In the genomic region with DNA sequence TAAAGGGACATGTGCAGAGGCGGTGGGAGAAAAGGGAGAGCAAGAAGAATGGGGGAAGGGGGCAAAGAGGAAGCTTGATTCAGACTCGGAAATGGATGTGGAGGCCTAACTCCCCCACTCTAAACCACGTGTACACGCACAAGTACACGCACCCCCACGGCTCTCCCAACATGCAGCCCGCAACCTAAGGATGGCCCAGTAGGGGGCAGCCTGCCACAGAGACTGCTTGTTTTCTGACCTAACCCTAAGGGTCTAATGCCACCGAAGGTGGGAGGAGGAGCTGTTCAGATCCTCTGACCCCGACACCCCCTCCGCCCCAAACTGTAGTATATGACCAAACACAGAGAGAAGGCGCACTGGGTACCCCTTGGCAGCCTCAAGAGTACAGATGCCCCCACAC, we compare ENCODE assay signal across 8 mouse cellular contexts. TPM values are rescaled to one million over a fixed set of nuclear protein-coding genes. Genes with fewer than 3 reads are reported as not detected.
DNase-seq lines count a peak whose midpoint lies in the region; ATAC-seq lines count a peak whose summit lies in the region.

No protein-coding gene starts in this region.

- H3K4me2 ChIP-seq in limb, embryonic 12.5 days = peak overlapping the region; percentile 87
- peak overlapping the region; percentile 86 for H3K4me2 ChIP-seq in midbrain, embryonic 13.5 days (replicated peaks)
- H3K4me2 ChIP-seq in stomach, embryonic 14.5 days (replicated peaks; ENCODE audit: low read depth, low read length) = peak overlapping the region; percentile 86

- no peak overlapping the region for H3K27ac ChIP-seq in limb, embryonic 12.5 days
- 0 out of 2 replicates have a peak overlapping the region, but pooled peaks have one; percentile 47 for H3K27ac ChIP-seq in midbrain, embryonic 13.5 days
- H3K27ac ChIP-seq in stomach, embryonic 14.5 days (ENCODE audit: low read length) = no peak overlapping the region

- peak; percentile 89 for DNase-seq in heart, adult 11 months
- DNase-seq in heart, postnatal 25 days (ENCODE audit: low spot score) = no peak
- peak; percentile 38 to 42 for DNase-seq in cerebellum, postnatal 36 days
- peak; percentile 58 for DNase-seq in kidney, adult 9 months

- WGBS in limb, embryonic 12.5 days = 5% methylated on average over 11 of the region's 11 CpGs
- 4% methylated on average over 11 of the region's 11 CpGs for WGBS in midbrain, embryonic 13.5 days
- 3% methylated on average over 11 of the region's 11 CpGs for WGBS in stomach, embryonic 14.5 days

- peak overlapping the region; percentile 45 for H3K4me3 ChIP-seq in limb, embryonic 12.5 days (replicated peaks)
- peak overlapping the region; percentile 48 for H3K4me3 ChIP-seq in midbrain, embryonic 13.5 days (replicated peaks)
- H3K4me3 ChIP-seq in stomach, embryonic 14.5 days (ENCODE audit: low read depth, low read length) = peak overlapping the region; percentile 45

- ATAC-seq in granulocyte monocyte progenitor cell, adult 5-6 weeks (replicated peaks; ENCODE audit: poor library complexity, severe bottlenecking) = peak; percentile 80
- ATAC-seq in limb, embryonic 12.5 days (ENCODE audit: insufficient number of reproducible peaks, insufficient read depth, low FRiP score, low TSS enrichment, low read depth) = no peak
- ATAC-seq in midbrain, embryonic 13.5 days = peak; percentile 59
- ATAC-seq in stomach, embryonic 14.5 days (ENCODE audit: insufficient number of reproducible peaks, insufficient read depth, low FRiP score, low read depth) = no peak

- H3K9ac ChIP-seq in limb, embryonic 12.5 days (replicated peaks) = peak overlapping the region; percentile 65
- H3K9ac ChIP-seq in midbrain, embryonic 13.5 days (replicated peaks) = peak overlapping the region; percentile 72
- H3K9ac ChIP-seq in stomach, embryonic 14.5 days (replicated peaks; ENCODE audit: low read depth, low read length) = no peak overlapping the region

- peaks cover 41% of the 10 kb centered on the region for H3K27me3 ChIP-seq in limb, embryonic 12.5 days
- peaks cover 44% of the 10 kb centered on the region for H3K27me3 ChIP-seq in midbrain, embryonic 13.5 days
- no peaks in the 10 kb centered on the region for H3K27me3 ChIP-seq in stomach, embryonic 14.5 days (ENCODE audit: control insufficient read depth, insufficient read depth, low read length)

- intact Hi-C loops in heart, postnatal 25 days (cut with DNase I) = loop anchor here (2.0 kb wide), 1 partner anchor 20 kb away; no protein-coding TSS in a partner anchor

- no peaks in the 10 kb centered on the region for H3K9me3 ChIP-seq in limb, embryonic 12.5 days
- H3K9me3 ChIP-seq in midbrain, embryonic 13.5 days = no peaks in the 10 kb centered on the region
- no peaks in the 10 kb centered on the region for H3K9me3 ChIP-seq in stomach, embryonic 14.5 days (ENCODE audit: control insufficient read depth, low read depth, low read length)

- peaks cover 13% of the 10 kb centered on the region for H3K4me1 ChIP-seq in limb, embryonic 12.5 days (replicated peaks)
- H3K4me1 ChIP-seq in midbrain, embryonic 13.5 days (replicated peaks) = peaks cover 13% of the 10 kb centered on the region
- 0 out of 2 replicates have a peak, but pooled peaks cover 4% of the 10 kb centered on the region for H3K4me1 ChIP-seq in stomach, embryonic 14.5 days (ENCODE audit: control insufficient read depth, insufficient read depth, low read length)

- H3K36me3 ChIP-seq in limb, embryonic 12.5 days = no peaks in the 10 kb centered on the region
- no peaks in the 10 kb centered on the region for H3K36me3 ChIP-seq in midbrain, embryonic 13.5 days
- H3K36me3 ChIP-seq in stomach, embryonic 14.5 days (ENCODE audit: control insufficient read depth, insufficient read depth, low read length) = no peaks in the 10 kb centered on the region

RNA-seq across cellular contexts. Expression of a gene that starts 1.3 kb away (rescaled TPM):
- total RNA-seq in heart, postnatal 25 days (2021) = not detected
- 0.04 TPM in 1 of 2 replicates, not detected in the other for total RNA-seq in granulocyte monocyte progenitor cell, adult 5-6 weeks (2014; fragmentation: Nextera tagmentation)
- not detected in 2 replicates for total RNA-seq in granulocyte monocyte progenitor cell, adult 5-6 weeks (2017)
- polyA plus RNA-seq in limb, embryonic 12.5 days (2016; fragmentation: Nextera tagmentation; extraction: Ambion mirVana) = 0.41 and 0.47 TPM in 2 replicates
- polyA plus RNA-seq in midbrain, embryonic 13.5 days (2015; fragmentation: Nextera tagmentation; extraction: Ambion mirVana) = 0.31 and 0.58 TPM in 2 replicates
- 0.35 and 0.38 TPM in 2 replicates for polyA plus RNA-seq in stomach, embryonic 14.5 days (2014; fragmentation: Nextera tagmentation; extraction: Ambion mirVana)

RNA-seq across cellular contexts. Expression of a gene that starts 44.5 kb away (rescaled TPM):
- not detected for total RNA-seq in heart, postnatal 25 days (2021)
- total RNA-seq in granulocyte monocyte progenitor cell, adult 5-6 weeks (2014; fragmentation: Nextera tagmentation) = not detected in 2 replicates
- not detected in 2 replicates for total RNA-seq in granulocyte monocyte progenitor cell, adult 5-6 weeks (2017)
- polyA plus RNA-seq in limb, embryonic 12.5 days (2016; fragmentation: Nextera tagmentation; extraction: Ambion mirVana) = not detected in 2 replicates
- 8.5 and 9.5 TPM in 2 replicates for polyA plus RNA-seq in midbrain, embryonic 13.5 days (2015; fragmentation: Nextera tagmentation; extraction: Ambion mirVana)
- polyA plus RNA-seq in stomach, embryonic 14.5 days (2014; fragmentation: Nextera tagmentation; extraction: Ambion mirVana) = not detected in 2 replicates

Comparison
In these comparisons a context has a peak if more than half of its experiments do, and no peak if none do; other contexts are left out.
1. ATAC-seq: peak in granulocyte monocyte progenitor cell, adult 5-6 weeks (single experiment) and midbrain, embryonic 13.5 days (single experiment); none in limb, embryonic 12.5 days (single experiment) and stomach, embryonic 14.5 days (single experiment).
2. Peak in every context shown above with its lines, with median percentiles within 50 percentile points of each other: H3K4me2 ChIP-seq and H3K4me3 ChIP-seq.